Mouse (Mus musculus) neural tube, embryonic 14.5 days (tissue): ENCODE results near the gene Cnnm2. TPM values are rescaled to one million over a fixed set of nuclear protein-coding genes. Genes with fewer than 3 reads are reported as not detected.

ENCODE experiments used
- ATAC-seq: fragments of 200-750 bp; cut with Nextera tagmentation; 2 replicates; pipeline ENCODE4 v1.8.0; 2017; ENCODE audit warnings: low read depth, mild to moderate bottlenecking, moderate TSS enrichment, moderate library complexity
- H3K27ac ChIP-seq: fragments of 300-500 bp; sonication (generic); 2 replicates; pipeline ENCODE4 v1.5.1; 2014; ENCODE audit warnings: low read depth, mild to moderate bottlenecking, control low read depth, low read length, moderate library complexity, mixed read lengths
- H3K27me3 ChIP-seq: fragments of 300-500 bp; sonication (generic); 2 replicates; pipeline ENCODE4 v1.6.1; 2014; ENCODE audit warnings: low read length; ENCODE audit not compliant: control insufficient read depth, insufficient read depth
- H3K36me3 ChIP-seq: fragments of 300-500 bp; sonication (generic); 2 replicates; pipeline ENCODE4 v1.6.1; 2014; ENCODE audit warnings: low read length, mixed read lengths; ENCODE audit not compliant: control insufficient read depth, insufficient read depth
- H3K4me1 ChIP-seq: fragments of 300-500 bp; sonication (generic); 2 replicates; pipeline ENCODE4 v1.6.1; 2014; ENCODE audit warnings: low read length; ENCODE audit not compliant: control insufficient read depth, insufficient read depth
- H3K4me2 ChIP-seq: fragments of 300-500 bp; sonication (generic); 2 replicates; pipeline ENCODE4 v1.6.1; 2014; ENCODE audit warnings: mild to moderate bottlenecking, low read depth, low read length, control low read depth
- H3K4me3 ChIP-seq: fragments of 300-500 bp; sonication (generic); 2 replicates; pipeline ENCODE4 v1.5.1; 2014; ENCODE audit warnings: low read depth, low read length, control low read depth, mixed read lengths
- H3K9ac ChIP-seq: fragments of 300-500 bp; sonication (generic); replicated peaks from 2 replicates; pipeline ENCODE4 v1.6.1; 2014; ENCODE audit warnings: low read depth, mild to moderate bottlenecking, control low read depth, low read length, mixed read lengths
- H3K9me3 ChIP-seq: fragments of 300-500 bp; sonication (generic); 2 replicates; pipeline ENCODE4 v1.6.1; 2016; ENCODE audit warnings: low read length; ENCODE audit not compliant: control insufficient read depth
- WGBS: fragments of 180-500 bp; shearing (Covaris S2); extraction: QIAGEN DNeasy Blood & Tissue Kit; methylation state at CpG from one replicate; pipeline ENCODE4 v1.1.7; 2014; 5-methylcytosine and 5-hydroxymethylcytosine counted together
- polyA plus RNA-seq: library from polyadenylated mRNA; unstranded; fragments of >200 nt; fragmentation: Nextera tagmentation; extraction: Ambion mirVana; gene quantifications from 2 replicates; pipeline ENCODE4 v1.2.1, GENCODE M21; 2014

Cnnm2 gene
- polyA plus RNA-seq, 1 experiment from 2014 or later = 11.7 TPM

DNA sequence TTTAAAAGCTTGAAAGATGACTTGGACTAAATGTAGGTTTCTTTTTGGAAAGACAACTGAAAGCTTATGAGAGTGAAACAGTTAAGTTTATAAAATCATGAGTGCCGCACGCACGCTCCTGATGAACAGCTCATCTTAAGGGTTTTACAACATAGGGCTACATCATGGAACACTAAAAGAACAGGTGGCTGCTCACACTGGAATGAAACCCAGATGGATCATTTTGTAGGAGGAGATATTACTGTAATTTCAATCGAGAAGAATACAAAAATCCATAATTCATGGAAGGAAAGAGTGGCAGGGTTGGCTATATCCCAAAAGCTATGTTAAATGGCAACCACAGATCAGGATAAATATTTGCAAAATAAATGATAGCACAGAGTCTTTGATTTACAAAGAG, 61.1 kb downstream of the Cnnm2 start:
- Histone ChIP-seq H3K4me2 (no peak overlapping the region), H3K9ac (no peak overlapping the region), H3K9me3 (no peaks in the 10 kb centered on the region), H3K4me3 (no peak overlapping the region), H3K27me3 (no peaks in the 10 kb centered on the region), H3K27ac (no peak overlapping the region), H3K4me1 (no peaks in the 10 kb centered on the region), H3K36me3 (no peaks in the 10 kb centered on the region)
- ATAC-seq = no peak
- 81% methylated on average over 4 of the region's 4 CpGs for WGBS

DNA sequence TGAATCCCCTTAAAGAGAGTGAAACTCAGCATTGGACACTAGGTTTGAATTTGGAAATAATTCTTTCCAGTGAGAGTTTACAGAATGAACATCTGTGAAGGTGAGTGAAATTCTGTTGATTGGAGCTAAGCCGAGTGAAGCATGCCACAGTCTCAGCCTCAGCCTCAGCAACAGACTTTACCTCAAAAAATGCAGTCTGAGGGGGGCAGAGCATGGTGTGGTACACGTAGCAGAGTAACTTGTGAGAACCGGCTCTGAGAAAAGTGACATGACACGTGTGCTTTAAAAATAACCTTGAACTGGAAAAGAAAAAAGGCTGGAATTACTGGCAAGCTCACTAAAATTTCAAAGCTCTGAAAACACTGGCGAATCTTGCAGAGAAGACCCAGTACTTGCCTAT, 62.4 kb downstream of the Cnnm2 start:
- Histone ChIP-seq H3K4me3 (no peak overlapping the region), H3K4me2 (no peak overlapping the region), H3K9me3 (no peaks in the 10 kb centered on the region), H3K27me3 (no peaks in the 10 kb centered on the region), H3K36me3 (no peaks in the 10 kb centered on the region), H3K9ac (no peak overlapping the region), H3K4me1 (no peaks in the 10 kb centered on the region), H3K27ac (no peak overlapping the region)
- 85% methylated on average over 5 of the region's 5 CpGs for WGBS
- ATAC-seq = no peak

DNA sequence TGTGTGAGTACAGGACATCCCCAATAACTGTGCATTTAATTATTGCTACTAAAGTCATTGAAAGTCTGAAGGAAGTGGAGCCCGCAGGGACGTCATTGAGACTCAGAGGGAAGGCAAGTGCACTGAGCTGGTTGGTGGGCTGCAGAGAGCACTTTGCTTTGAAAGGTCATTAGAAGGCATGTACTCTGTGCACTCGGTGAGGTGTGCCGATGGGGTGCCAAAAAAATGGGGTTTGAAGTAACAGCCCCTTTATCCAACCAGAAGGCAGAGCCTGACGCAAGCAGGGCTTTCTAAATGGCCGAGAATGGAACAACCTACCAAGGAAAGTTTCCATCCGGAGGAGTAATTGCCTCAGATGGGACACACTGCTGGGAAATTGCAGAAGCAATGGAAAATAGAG, 63.5 kb downstream of the Cnnm2 start:
- Histone ChIP-seq H3K27me3 (no peaks in the 10 kb centered on the region), H3K27ac (no peak overlapping the region), H3K36me3 (no peaks in the 10 kb centered on the region), H3K4me3 (no peak overlapping the region), H3K9me3 (no peaks in the 10 kb centered on the region), H3K4me1 (no peaks in the 10 kb centered on the region), H3K4me2 (no peak overlapping the region), H3K9ac (no peak overlapping the region)
- no peak for ATAC-seq
- WGBS = 68% methylated on average over 7 of the region's 7 CpGs

DNA sequence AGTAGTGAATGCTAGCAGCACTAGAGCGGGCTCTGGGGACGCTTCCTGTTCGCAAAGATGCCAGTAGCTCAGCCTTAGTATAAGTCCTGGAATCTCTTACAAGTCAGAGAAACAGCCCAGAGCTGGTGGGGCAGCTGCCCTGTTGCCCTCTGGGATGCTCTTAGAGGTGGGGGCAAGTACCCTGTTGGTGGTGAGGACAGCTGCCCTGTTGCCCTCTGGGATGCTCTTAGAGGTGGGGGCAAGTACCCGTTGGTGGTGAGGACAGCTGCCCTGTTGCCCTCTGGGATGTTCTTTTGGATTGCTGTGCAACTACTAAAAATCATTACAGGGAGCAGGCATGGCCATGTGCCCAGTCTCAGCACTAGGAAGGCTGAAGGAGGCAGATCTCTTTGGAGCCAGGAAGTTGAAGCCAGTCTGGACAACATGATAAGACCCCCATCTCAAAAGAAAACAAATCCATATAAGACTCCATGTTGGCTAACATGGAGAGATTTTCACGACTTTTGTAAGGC, 66.3 kb downstream of the Cnnm2 start:
- Histone ChIP-seq H3K9me3 (no peaks in the 10 kb centered on the region), H3K4me1 (no peaks in the 10 kb centered on the region), H3K4me2 (no peak overlapping the region), H3K9ac (no peak overlapping the region), H3K27ac (no peak overlapping the region), H3K4me3 (no peak overlapping the region), H3K27me3 (no peaks in the 10 kb centered on the region), H3K36me3 (no peaks in the 10 kb centered on the region)
- no peak for ATAC-seq
- 92% methylated on average over 5 of the region's 5 CpGs for WGBS

DNA sequence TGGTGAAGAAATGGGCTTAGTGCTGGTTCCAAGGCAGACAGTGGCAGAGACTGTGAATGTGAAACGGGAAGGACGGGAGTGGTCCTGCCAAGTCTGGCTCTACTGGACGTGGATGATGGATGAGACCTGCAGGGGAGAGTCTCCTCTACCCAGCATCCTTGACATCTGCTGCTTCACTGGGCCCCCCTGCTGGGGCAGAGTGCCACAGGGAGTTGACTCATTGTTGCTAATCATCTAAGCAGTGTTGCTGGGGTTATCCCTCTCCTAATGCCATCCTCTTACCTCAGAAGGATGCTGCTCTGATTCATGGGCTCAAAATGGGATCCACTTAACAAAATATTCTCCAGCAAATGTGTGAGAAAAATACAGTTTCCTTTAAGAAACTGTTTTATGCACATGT, 67.6 kb downstream of the Cnnm2 start:
- H3K27me3 ChIP-seq = no peaks in the 10 kb centered on the region
- 17% methylated on average over 3 of the region's 3 CpGs for WGBS
- H3K4me1 ChIP-seq = no peaks in the 10 kb centered on the region
- no peaks in the 10 kb centered on the region for H3K36me3 ChIP-seq
- ATAC-seq = no peak
- no peak overlapping the region for H3K4me3 ChIP-seq
- H3K9ac ChIP-seq = no peak overlapping the region
- no peaks in the 10 kb centered on the region for H3K9me3 ChIP-seq
- H3K4me2 ChIP-seq = no peak overlapping the region
- H3K27ac ChIP-seq = no peak overlapping the region

DNA sequence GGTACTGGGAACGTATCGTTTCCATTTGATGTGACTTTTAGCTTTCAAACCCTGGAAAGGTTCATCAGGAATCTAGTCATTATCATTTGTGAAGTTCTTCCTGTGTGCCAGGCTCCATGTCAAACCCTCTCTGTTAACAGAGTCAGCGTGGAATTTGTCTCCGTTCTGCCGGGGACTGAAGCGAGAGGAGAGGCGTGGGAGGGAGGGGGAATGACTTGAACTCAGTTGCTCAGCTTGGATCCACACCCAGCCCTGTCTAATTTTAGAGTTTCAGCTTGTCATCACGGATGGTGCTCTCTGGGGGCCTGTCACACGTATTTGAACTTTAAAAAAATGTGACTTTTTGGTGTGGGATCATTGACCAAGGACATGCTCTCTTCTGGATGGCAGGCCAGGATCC, 70.0 kb downstream of the Cnnm2 start:
- no peaks in the 10 kb centered on the region for H3K4me1 ChIP-seq
- H3K9me3 ChIP-seq = no peaks in the 10 kb centered on the region
- H3K36me3 ChIP-seq = no peaks in the 10 kb centered on the region
- H3K27ac ChIP-seq = no peak overlapping the region
- no peaks in the 10 kb centered on the region for H3K27me3 ChIP-seq
- no peak for ATAC-seq
- no peak overlapping the region for H3K4me3 ChIP-seq
- no peak overlapping the region for H3K9ac ChIP-seq
- 79% methylated on average over 9 of the region's 9 CpGs for WGBS
- H3K4me2 ChIP-seq = no peak overlapping the region

DNA sequence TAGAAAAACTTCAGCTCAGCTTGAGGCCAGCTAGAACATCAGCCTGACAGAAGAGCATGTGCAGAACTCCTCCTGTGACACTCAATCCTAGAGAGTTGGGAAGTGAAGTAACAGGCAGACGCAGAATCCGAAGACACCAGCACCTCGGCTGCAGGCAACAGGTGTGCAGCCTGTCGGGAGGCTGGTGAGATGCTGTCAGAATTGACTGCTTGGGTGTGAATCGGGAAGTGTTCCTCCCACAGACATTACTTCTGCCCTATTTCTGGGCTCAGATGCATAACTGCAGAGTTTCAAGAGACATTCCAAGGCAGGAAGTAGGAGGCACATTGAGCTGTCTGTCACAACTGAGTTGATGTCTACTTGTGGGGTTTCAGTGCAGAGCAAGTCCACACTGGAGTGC, 72.9 kb downstream of the Cnnm2 start:
- Histone ChIP-seq H3K4me3 (no peak overlapping the region), H3K4me1 (no peaks in the 10 kb centered on the region), H3K27me3 (no peaks in the 10 kb centered on the region), H3K4me2 (no peak overlapping the region), H3K36me3 (no peaks in the 10 kb centered on the region), H3K27ac (no peak overlapping the region), H3K9ac (no peak overlapping the region), H3K9me3 (no peaks in the 10 kb centered on the region)
- 93% methylated on average over 5 of the region's 5 CpGs for WGBS
- no peak for ATAC-seq

DNA sequence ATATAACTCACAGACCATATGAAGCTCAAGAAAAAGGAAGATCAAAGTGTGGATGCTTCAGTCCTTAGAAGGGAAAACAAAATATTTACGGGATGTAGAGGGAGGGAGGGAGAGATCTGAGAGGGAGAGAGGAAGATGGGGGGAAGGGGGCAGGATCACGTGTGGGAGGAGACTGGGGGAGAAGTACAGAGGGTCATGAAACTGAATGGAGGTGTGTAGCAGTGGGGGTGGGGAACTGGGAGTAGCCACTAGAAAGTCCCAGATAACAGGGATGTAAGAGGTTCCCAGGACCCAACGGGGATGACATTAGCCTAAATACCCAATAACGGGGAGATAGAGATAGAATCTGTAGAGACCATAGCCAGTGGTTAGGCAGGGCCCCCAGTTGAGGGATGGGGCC, 73.9 kb downstream of the Cnnm2 start:
- Histone ChIP-seq H3K4me1 (no peaks in the 10 kb centered on the region), H3K36me3 (no peaks in the 10 kb centered on the region), H3K9ac (no peak overlapping the region), H3K9me3 (no peaks in the 10 kb centered on the region), H3K4me3 (no peak overlapping the region), H3K27ac (no peak overlapping the region), H3K27me3 (no peaks in the 10 kb centered on the region), H3K4me2 (no peak overlapping the region)
- 71% methylated on average over 4 of the region's 4 CpGs for WGBS
- ATAC-seq = no peak

DNA sequence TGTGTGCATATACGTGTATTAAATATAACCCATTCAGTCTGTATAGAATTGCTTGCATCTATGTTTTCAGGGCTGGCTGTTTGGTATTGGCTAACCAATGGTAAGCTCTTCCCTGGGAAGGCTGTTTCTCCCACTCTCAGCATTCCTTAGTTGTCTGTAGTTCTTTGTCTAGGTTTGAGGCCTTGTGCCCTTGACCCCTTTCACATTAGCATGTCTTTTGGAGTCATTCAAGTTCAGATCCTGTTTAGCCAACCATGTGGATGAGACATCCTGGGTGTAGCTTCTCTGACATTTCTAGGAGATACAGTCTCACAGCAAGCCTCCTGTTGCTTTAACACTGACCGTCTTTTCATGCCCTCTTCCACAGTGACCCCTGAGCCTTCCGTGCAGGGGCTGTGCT, 74.7 kb downstream of the Cnnm2 start:
- no peak overlapping the region for H3K27ac ChIP-seq

More for the DNA sequence above, 74.7 kb downstream of the Cnnm2 start:
- no peaks in the 10 kb centered on the region for H3K36me3 ChIP-seq
- H3K4me2 ChIP-seq = no peak overlapping the region
- no peak overlapping the region for H3K4me3 ChIP-seq
- no peaks in the 10 kb centered on the region for H3K9me3 ChIP-seq
- 66% methylated on average over 3 of the region's 3 CpGs for WGBS
- H3K9ac ChIP-seq = no peak overlapping the region
- no peaks in the 10 kb centered on the region for H3K27me3 ChIP-seq
- no peaks in the 10 kb centered on the region for H3K4me1 ChIP-seq
- no peak for ATAC-seq
